Mouse (Mus musculus): Measurements from ENCODE around the gene Espn. TPM values are rescaled to one million over a fixed set of nuclear protein-coding genes. Genes with fewer than 3 reads are reported as not detected.

Gene Espn
- polyA plus RNA-seq, 1 experiment from 2014 or later = 2.3 TPM

DNA sequence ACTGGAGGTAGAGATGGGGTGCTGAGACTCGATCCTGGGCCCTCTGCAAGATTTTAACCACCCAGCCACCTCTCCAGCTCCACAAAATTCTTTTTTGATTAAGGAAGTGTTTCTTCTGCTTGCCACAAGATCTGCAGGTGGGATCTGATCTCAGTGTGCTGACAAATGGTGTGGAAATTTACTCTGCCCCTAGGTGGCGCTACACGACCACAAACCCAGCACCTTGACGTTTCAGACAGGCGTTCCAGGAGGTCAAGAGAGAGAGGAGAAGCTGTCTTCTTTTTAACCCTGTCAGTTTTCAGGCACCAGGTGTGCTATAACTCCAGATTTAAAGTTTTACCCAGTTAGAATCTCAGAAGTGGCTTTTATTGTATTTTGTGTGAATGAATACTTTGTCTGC, 20.9 kb upstream of the Espn start:
- Histone ChIP-seq H3K9ac (ENCODE audit: low read depth, low read length) (no peak overlapping the region), H3K4me2 (ENCODE audit: low read depth, low read length) (no peak overlapping the region), H3K27me3 (ENCODE audit: control insufficient read depth, insufficient read depth, low read depth, low read length) (no peaks in the 10 kb centered on the region), H3K36me3 (ENCODE audit: control insufficient read depth, insufficient read depth) (no peaks in the 10 kb centered on the region), H3K9me3 (replicated peaks; ENCODE audit: control insufficient read depth, low read length) (no peaks in the 10 kb centered on the region), H3K27ac (ENCODE audit: low read length) (no peak overlapping the region), H3K4me1 (ENCODE audit: control insufficient read depth, low read depth, low read length) (peaks cover 8% of the 10 kb centered on the region), H3K4me3 (ENCODE audit: low read depth, low read length) (no peak overlapping the region)
- WGBS (ENCODE audit: insufficient replicate concordance) = under 1% methylated on average over 5 of the region's 5 CpGs
- ATAC-seq (ENCODE audit: low read depth) = no peak

DNA sequence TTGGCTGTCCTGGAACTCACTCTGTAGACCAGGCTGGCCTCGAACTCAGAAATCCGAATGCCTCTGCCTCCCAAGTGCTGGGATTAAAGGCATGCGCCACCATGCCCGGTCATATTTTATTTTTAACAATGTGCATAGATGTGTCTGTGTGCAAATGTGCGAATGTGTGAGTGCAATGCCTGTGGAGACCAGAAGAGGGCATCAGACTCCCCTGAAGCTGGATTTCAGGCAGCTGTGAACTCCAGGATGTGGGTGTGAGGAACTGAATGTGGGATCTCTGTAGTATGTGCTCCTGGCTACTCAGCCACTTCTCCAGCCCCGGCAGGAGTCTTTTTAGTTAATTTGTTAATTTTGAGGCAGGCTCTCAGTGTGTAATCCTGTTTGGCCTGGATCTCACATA, 19.4 kb upstream of the Espn start:
- Histone ChIP-seq H3K4me2 (ENCODE audit: low read depth, low read length) (no peak overlapping the region), H3K4me1 (ENCODE audit: control insufficient read depth, low read depth, low read length) (no peaks in the 10 kb centered on the region), H3K27ac (ENCODE audit: low read length) (no peak overlapping the region), H3K36me3 (ENCODE audit: control insufficient read depth, insufficient read depth) (no peaks in the 10 kb centered on the region), H3K9ac (ENCODE audit: low read depth, low read length) (no peak overlapping the region), H3K4me3 (ENCODE audit: low read depth, low read length) (no peak overlapping the region), H3K9me3 (replicated peaks; ENCODE audit: control insufficient read depth, low read length) (no peaks in the 10 kb centered on the region), H3K27me3 (ENCODE audit: control insufficient read depth, insufficient read depth, low read depth, low read length) (no peaks in the 10 kb centered on the region)
- 71% methylated on average over 6 of the region's 6 CpGs for WGBS (ENCODE audit: insufficient replicate concordance)
- ATAC-seq (ENCODE audit: low read depth) = no peak

DNA sequence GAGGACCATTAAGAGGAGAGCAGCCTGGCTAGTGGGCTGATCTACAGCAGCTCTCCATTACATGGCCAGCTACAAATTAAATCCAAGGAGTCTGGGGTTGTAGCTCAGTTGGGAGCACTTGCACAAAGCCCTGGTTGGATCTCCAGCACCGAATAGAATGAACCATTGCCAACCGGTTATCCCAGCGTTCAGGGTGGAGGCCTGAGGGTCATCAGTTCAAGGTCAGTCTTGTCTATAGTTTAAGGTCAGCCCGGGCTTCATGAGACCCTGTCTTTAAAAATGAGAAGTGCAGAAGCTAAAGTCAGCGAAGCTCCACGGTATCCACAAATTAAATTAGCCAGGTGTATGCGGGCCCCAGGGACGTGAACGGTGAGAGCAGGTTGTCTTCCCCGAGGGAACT, 18.1 kb upstream of the Espn start:
- Histone ChIP-seq H3K9me3 (replicated peaks; ENCODE audit: control insufficient read depth, low read length) (no peaks in the 10 kb centered on the region), H3K4me2 (ENCODE audit: low read depth, low read length) (no peak overlapping the region), H3K9ac (ENCODE audit: low read depth, low read length) (no peak overlapping the region), H3K4me3 (ENCODE audit: low read depth, low read length) (no peak overlapping the region), H3K36me3 (ENCODE audit: control insufficient read depth, insufficient read depth) (no peaks in the 10 kb centered on the region), H3K27ac (ENCODE audit: low read length) (no peak overlapping the region), H3K27me3 (ENCODE audit: control insufficient read depth, insufficient read depth, low read depth, low read length) (no peaks in the 10 kb centered on the region), H3K4me1 (ENCODE audit: control insufficient read depth, low read depth, low read length) (no peaks in the 10 kb centered on the region)
- no peak for ATAC-seq (ENCODE audit: low read depth)
- whole genome bisulfite sequencing (ENCODE audit: insufficient replicate concordance) = 72% methylated on average over 10 of the region's 10 CpGs

DNA sequence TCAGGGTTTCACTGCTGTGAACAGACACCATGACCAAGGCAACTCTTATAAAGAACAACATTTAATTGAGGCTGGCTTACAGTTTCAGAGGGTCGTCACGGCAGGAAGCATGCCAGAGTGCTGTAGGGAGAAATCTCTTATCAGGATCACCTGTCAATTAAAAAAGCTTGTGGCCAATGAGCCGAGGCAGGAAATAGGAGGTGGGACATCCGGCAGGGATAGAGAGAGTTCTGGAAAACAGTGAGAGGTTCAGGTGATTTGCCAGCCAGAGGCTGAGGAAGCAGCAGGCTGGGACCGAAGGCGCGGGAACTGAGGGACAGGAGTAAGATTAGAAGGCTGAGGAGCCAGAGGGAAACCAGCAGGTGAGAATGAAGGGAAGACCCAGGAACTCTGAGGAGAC, 16.9 kb upstream of the Espn start:
- H3K27me3 ChIP-seq (ENCODE audit: control insufficient read depth, insufficient read depth, low read depth, low read length) = no peaks in the 10 kb centered on the region
- H3K4me3 ChIP-seq (ENCODE audit: low read depth, low read length) = no peak overlapping the region
- H3K9ac ChIP-seq (ENCODE audit: low read depth, low read length) = no peak overlapping the region
- no peaks in the 10 kb centered on the region for H3K9me3 ChIP-seq (replicated peaks; ENCODE audit: control insufficient read depth, low read length)
- 69% methylated on average over 7 of the region's 7 CpGs for WGBS (ENCODE audit: insufficient replicate concordance)
- no peaks in the 10 kb centered on the region for H3K4me1 ChIP-seq (ENCODE audit: control insufficient read depth, low read depth, low read length)
- no peak overlapping the region for H3K4me2 ChIP-seq (ENCODE audit: low read depth, low read length)
- no peak for ATAC-seq (ENCODE audit: low read depth)
- H3K27ac ChIP-seq (ENCODE audit: low read length) = no peak overlapping the region
- H3K36me3 ChIP-seq (ENCODE audit: control insufficient read depth, insufficient read depth) = no peaks in the 10 kb centered on the region

DNA sequence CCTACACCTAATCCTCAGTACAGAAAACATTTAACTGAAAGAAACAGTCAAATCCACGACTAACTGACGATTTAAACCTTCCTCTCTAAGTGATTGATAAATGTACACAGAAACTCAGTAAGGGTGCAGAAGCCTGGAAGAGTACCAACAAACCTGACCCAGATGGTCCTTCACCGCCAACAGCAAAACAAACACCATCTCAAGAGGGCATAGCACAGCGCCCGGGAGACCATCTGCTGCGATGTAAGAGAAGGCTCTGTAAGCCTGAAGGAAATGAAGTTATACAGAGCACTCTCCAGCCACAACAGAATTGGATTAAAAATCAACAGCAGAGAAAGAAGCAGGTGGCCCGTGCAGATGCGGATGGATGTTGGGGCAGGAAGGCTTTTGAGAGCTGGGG, 15.9 kb upstream of the Espn start:
- 59% methylated on average over 8 of the region's 8 CpGs for WGBS (ENCODE audit: insufficient replicate concordance)
- H3K9ac ChIP-seq (ENCODE audit: low read depth, low read length) = no peak overlapping the region
- H3K27me3 ChIP-seq (ENCODE audit: control insufficient read depth, insufficient read depth, low read depth, low read length) = no peaks in the 10 kb centered on the region
- ATAC-seq (ENCODE audit: low read depth) = no peak
- no peaks in the 10 kb centered on the region for H3K4me1 ChIP-seq (ENCODE audit: control insufficient read depth, low read depth, low read length)
- H3K9me3 ChIP-seq (replicated peaks; ENCODE audit: control insufficient read depth, low read length) = no peaks in the 10 kb centered on the region
- H3K27ac ChIP-seq (ENCODE audit: low read length) = no peak overlapping the region
- H3K36me3 ChIP-seq (ENCODE audit: control insufficient read depth, insufficient read depth) = no peaks in the 10 kb centered on the region
- no peak overlapping the region for H3K4me2 ChIP-seq (ENCODE audit: low read depth, low read length)
- H3K4me3 ChIP-seq (ENCODE audit: low read depth, low read length) = no peak overlapping the region

DNA sequence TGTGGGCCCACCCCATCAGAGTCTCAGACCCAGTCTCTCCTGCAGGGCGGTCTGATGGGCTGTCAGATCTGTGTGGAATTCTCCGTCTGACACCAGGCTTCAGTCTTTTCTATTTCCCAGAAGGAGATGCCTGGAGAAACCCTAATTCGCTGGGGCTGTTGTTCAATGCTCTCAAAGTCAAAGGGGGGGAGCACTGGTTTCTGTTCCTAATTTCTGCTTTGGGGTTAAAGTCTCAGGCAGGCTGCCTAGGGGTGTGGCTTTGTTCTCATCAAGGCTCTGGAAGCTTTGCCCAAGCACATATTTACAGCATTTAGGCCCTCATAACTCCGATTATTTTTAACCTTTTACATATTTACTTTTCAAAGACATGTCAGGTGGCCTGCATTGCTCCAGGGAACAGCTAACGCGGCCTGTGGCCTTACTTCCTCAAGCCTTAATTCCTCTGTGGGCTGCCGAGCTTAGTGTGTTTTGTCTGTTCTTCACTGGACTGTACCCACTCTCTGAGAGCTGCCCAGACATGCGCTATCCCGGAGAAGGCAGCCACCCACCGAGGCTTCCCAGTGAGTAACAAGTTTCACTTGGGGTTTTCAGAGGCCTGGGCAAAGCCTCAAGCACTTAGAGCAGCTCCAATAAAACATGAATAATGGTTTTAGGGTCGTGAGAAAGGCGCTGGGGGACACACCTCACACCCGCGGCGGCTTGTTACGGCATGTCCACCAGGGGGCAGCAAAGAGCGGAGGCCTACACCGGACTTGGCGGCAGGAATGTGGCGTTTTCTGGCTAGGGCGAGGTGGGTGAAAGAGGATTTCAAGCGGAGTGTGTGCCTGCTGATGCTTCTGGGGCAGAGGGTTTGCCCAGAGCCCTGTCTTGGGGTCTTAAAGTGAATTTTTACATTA, 13.1 kb upstream of the Espn start:
- no peak overlapping the region for H3K4me3 ChIP-seq (ENCODE audit: low read depth, low read length)
- no peaks in the 10 kb centered on the region for H3K36me3 ChIP-seq (ENCODE audit: control insufficient read depth, insufficient read depth)
- no peak overlapping the region for H3K27ac ChIP-seq (ENCODE audit: low read length)
- H3K4me2 ChIP-seq (ENCODE audit: low read depth, low read length) = no peak overlapping the region
- no peaks in the 10 kb centered on the region for H3K4me1 ChIP-seq (ENCODE audit: control insufficient read depth, low read depth, low read length)
- no peaks in the 10 kb centered on the region for H3K9me3 ChIP-seq (replicated peaks; ENCODE audit: control insufficient read depth, low read length)
- no peak overlapping the region for H3K9ac ChIP-seq (ENCODE audit: low read depth, low read length)
- peaks cover 23% of the 10 kb centered on the region for H3K27me3 ChIP-seq (ENCODE audit: control insufficient read depth, insufficient read depth, low read depth, low read length)
- 18% methylated on average over 22 of the region's 22 CpGs for WGBS (ENCODE audit: insufficient replicate concordance)
- ATAC-seq (ENCODE audit: low read depth) = no peak

DNA sequence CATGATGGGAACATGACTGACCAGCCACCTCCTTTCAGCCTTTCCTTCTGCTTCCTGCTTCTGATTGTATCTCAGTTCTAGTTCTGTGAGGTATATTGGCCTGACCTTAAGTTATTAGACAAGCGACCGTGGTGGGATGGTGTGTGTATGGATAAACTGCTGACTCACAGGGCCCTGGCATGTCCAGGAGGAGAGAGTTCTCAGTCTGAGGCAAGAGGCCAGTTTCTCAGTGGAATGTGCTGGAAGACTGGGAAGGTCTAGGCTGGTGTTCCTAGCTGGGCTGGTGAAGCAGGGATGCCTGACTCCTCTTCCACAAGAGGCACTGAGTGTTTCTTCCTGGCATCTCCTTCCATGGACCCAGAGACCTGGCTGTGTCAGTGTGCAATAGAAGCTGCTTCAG, 10.6 kb upstream of the Espn start:
- no peak overlapping the region for H3K4me2 ChIP-seq (ENCODE audit: low read depth, low read length)
- H3K4me1 ChIP-seq (ENCODE audit: control insufficient read depth, low read depth, low read length) = peaks cover 15% of the 10 kb centered on the region
- H3K27ac ChIP-seq (ENCODE audit: low read length) = no peak overlapping the region
- no peak overlapping the region for H3K9ac ChIP-seq (ENCODE audit: low read depth, low read length)
- peaks cover 48% of the 10 kb centered on the region for H3K27me3 ChIP-seq (ENCODE audit: control insufficient read depth, insufficient read depth, low read depth, low read length)
- whole genome bisulfite sequencing (ENCODE audit: insufficient replicate concordance) = 37% methylated on average over 2 of the region's 2 CpGs
- no peak for ATAC-seq (ENCODE audit: low read depth)
- H3K9me3 ChIP-seq (replicated peaks; ENCODE audit: control insufficient read depth, low read length) = no peaks in the 10 kb centered on the region
- no peak overlapping the region for H3K4me3 ChIP-seq (ENCODE audit: low read depth, low read length)
- H3K36me3 ChIP-seq (ENCODE audit: control insufficient read depth, insufficient read depth) = no peaks in the 10 kb centered on the region

DNA sequence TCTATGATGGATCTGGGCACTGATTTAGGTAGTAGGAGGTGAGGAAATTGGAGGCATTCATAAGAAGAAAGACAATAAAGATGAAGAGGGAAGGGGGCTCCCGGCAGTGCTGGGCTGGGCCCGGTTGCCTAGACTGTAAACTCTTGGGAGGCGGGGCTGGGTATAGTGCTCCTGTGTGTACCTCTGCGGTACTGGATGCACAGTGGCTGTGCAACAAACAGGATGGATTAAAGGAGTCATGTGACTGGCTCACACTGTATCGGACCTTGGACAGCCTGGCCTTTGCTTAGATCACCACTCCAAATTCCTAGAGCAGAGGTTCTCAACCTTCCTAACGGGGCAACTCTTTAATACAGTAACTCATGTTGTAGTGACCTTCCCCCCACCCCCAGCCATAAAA, 9.4 kb upstream of the Espn start:
- no peaks in the 10 kb centered on the region for H3K9me3 ChIP-seq (replicated peaks; ENCODE audit: control insufficient read depth, low read length)
- no peak overlapping the region for H3K4me3 ChIP-seq (ENCODE audit: low read depth, low read length)
- ATAC-seq (ENCODE audit: low read depth) = no peak; the same call in 1 of the 2 replicates
- H3K36me3 ChIP-seq (ENCODE audit: control insufficient read depth, insufficient read depth) = no peaks in the 10 kb centered on the region
- WGBS (ENCODE audit: insufficient replicate concordance) = 65% methylated on average over 6 of the region's 6 CpGs
- H3K27ac ChIP-seq (ENCODE audit: low read length) = no peak overlapping the region
- H3K9ac ChIP-seq (ENCODE audit: low read depth, low read length) = no peak overlapping the region
- peaks cover 15% of the 10 kb centered on the region for H3K4me1 ChIP-seq (ENCODE audit: control insufficient read depth, low read depth, low read length)
- no peak overlapping the region for H3K4me2 ChIP-seq (ENCODE audit: low read depth, low read length)
- peaks cover 52% of the 10 kb centered on the region for H3K27me3 ChIP-seq (ENCODE audit: control insufficient read depth, insufficient read depth, low read depth, low read length)

DNA sequence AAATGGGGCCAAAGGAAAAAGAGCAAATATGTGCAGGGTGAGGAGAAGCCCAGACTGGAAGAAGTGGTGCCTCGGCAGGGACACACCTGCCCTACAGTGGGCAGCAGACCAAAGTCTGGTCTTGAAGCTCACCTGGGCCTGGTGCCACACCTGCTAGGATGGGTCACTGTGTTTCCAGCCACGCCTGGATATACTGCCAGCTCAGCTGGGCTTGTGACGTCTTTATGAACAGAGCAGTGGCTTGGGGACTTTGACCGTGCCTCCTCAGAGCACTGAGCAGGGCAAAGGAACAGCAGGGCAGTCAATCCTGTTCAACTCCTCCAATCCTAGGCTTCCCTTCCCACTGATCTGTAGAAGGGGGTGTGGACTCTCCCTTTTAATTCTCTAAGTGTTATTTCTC, 8.6 kb upstream of the Espn start:
- 27% methylated on average over 4 of the region's 4 CpGs for WGBS (ENCODE audit: insufficient replicate concordance)
- H3K27me3 ChIP-seq (ENCODE audit: control insufficient read depth, insufficient read depth, low read depth, low read length) = peaks cover 52% of the 10 kb centered on the region
- H3K9me3 ChIP-seq (replicated peaks; ENCODE audit: control insufficient read depth, low read length) = no peaks in the 10 kb centered on the region
- ATAC-seq (ENCODE audit: low read depth) = no peak
- H3K4me3 ChIP-seq (ENCODE audit: low read depth, low read length) = no peak overlapping the region
- no peak overlapping the region for H3K9ac ChIP-seq (ENCODE audit: low read depth, low read length)
- H3K4me1 ChIP-seq (ENCODE audit: control insufficient read depth, low read depth, low read length) = peaks cover 15% of the 10 kb centered on the region
- H3K27ac ChIP-seq (ENCODE audit: low read length) = no peak overlapping the region
- no peaks in the 10 kb centered on the region for H3K36me3 ChIP-seq (ENCODE audit: control insufficient read depth, insufficient read depth)
- H3K4me2 ChIP-seq (ENCODE audit: low read depth, low read length) = no peak overlapping the region

All from liver, embryonic 16.5 days (tissue).